In the genomic region with DNA sequence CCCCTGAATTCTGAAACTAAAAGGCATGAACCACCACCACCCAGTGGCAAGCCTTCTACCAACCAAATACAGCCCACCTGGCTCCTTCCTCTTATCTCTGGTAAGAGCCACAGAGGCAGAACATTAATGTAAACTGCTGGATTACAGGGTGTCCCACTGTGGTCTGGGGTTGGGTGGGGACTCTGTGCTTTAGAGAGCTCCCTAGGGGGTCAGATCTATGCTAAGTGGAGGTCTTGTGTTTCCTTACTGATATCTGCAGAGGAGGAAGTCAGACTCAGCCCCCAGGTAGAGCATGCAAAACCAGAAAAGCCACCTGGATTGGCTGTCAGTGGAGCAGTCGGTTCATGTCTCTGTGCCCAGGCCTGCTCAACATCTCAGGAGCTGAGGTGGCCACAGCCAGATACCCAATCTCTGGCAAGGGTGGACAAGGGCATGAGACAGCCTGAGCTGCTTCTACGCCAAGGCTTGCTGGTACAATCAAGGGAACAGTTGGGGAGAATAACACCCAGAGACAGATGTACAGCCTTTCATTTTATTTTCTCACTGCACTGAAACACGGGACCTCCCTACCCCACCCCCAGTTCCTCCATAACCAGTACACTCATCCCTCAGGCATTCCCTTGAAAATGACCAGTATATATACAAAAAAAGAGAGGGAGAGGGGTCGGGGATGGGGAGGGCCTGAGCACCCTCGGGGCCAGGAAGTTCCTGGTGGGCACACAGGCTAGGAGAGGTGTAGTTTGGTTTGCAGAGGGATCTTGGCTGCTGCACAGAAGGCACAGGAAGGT, we compare ENCODE assay signal across 12 mouse cellular contexts. TPM values are rescaled to one million over a fixed set of nuclear protein-coding genes. Genes with fewer than 3 reads are reported as not detected.
DNase-seq lines count a peak whose midpoint lies in the region; ATAC-seq and TF ChIP-seq lines count a peak whose summit lies in the region.
"Had no signal": no experiment of that assay in that cellular context is flagged by ENCODE, and none has a peak within 500 bp of the region (broad histone marks: within the 10 kb centered on the region; RNA-seq: fewer than 3 reads in every experiment).

No protein-coding gene starts in this region.

- TF ChIP-seq CTCF in heart, adult 2 months (IDR thresholded peaks at IDR 0.05), result no peak
- no peak for TF ChIP-seq CTCF in layer of hippocampus, adult 2 months (conservative IDR thresholded peaks at IDR 0.05)

- H3K79me2 ChIP-seq in heart, adult 2 months (replicated peaks; ENCODE audit: control insufficient read depth, insufficient read depth, low read length), result no peaks in the 10 kb centered on the region

- WGBS in heart, embryonic 10.5 days, result 59% methylated on average over 5 of the region's 5 CpGs
- 60% methylated on average over 5 of the region's 5 CpGs for WGBS in heart, adult 2 months
- 73% methylated on average over 5 of the region's 5 CpGs for WGBS in midbrain, embryonic 10.5 days
- 72% methylated on average over 5 of the region's 5 CpGs for WGBS in midbrain, embryonic 16.5 days
- 70% methylated on average over 5 of the region's 5 CpGs for WGBS in limb, embryonic 10.5 days
- 46% methylated on average over 5 of the region's 5 CpGs for WGBS in stomach, embryonic 14.5 days

- peak overlapping the region; percentile 90 for H3K27ac ChIP-seq in heart, embryonic 10.5 days
- H3K27ac ChIP-seq in heart, adult 2 months, result no peak overlapping the region
- H3K27ac ChIP-seq in midbrain, embryonic 10.5 days (replicated peaks), result peak overlapping the region; percentile 87
- H3K27ac ChIP-seq in midbrain, embryonic 16.5 days (ENCODE audit: low read length), result no peak overlapping the region
- peak overlapping the region; percentile 88 for H3K27ac ChIP-seq in limb, embryonic 10.5 days
- peak overlapping the region; percentile 33 for H3K27ac ChIP-seq in stomach, embryonic 14.5 days (ENCODE audit: low read length)
- no peak overlapping the region for H3K27ac ChIP-seq in layer of hippocampus, adult 2 months
- H3K27ac ChIP-seq: macrophage had no signal

- H3K4me2 ChIP-seq in midbrain, embryonic 16.5 days (ENCODE audit: low read length), result no peak overlapping the region
- H3K4me2 ChIP-seq in stomach, embryonic 14.5 days (replicated peaks; ENCODE audit: low read depth, low read length), result peak overlapping the region; percentile 12; the same call in 1 of the 2 replicates

- DNase-seq in heart, embryonic 10.5 days (ENCODE audit: low spot score), result no peak
- DNase-seq in heart, adult 2 months, result no peak
- no peak for DNase-seq in midbrain, embryonic 10.5 days (ENCODE audit: low spot score)
- DNase-seq in limb, embryonic 10.5 days (ENCODE audit: low spot score), result no peak
- DNase-seq in adrenal gland, adult 2 months, result no peak
- no peak for DNase-seq in layer of hippocampus, adult 2 months (ENCODE audit: low spot score in 2 of 2)

- peaks cover 34% of the 10 kb centered on the region for H3K4me1 ChIP-seq in heart, embryonic 10.5 days
- H3K4me1 ChIP-seq in heart, adult 2 months (ENCODE audit: control insufficient read depth, insufficient read depth, low read length), result no peaks in the 10 kb centered on the region
- H3K4me1 ChIP-seq in midbrain, embryonic 10.5 days, result peaks cover 29% of the 10 kb centered on the region
- peaks cover 4% of the 10 kb centered on the region for H3K4me1 ChIP-seq in midbrain, embryonic 16.5 days (ENCODE audit: control insufficient read depth, insufficient read depth, low read length)
- H3K4me1 ChIP-seq in limb, embryonic 10.5 days, result peaks cover 27% of the 10 kb centered on the region
- H3K4me1 ChIP-seq in stomach, embryonic 14.5 days (ENCODE audit: control insufficient read depth, insufficient read depth, low read length), result peaks cover 17% of the 10 kb centered on the region

- intact Hi-C loops in heart, adult 2 months (cut with DNase I), result no loop called here

- no peak overlapping the region for H3K9ac ChIP-seq in heart, adult 2 months (ENCODE audit: low read depth, low read length)
- no peak overlapping the region for H3K9ac ChIP-seq in midbrain, embryonic 16.5 days (ENCODE audit: low read depth, low read length)
- H3K9ac ChIP-seq in stomach, embryonic 14.5 days (replicated peaks; ENCODE audit: low read depth, low read length), result no peak overlapping the region

- no peak for ATAC-seq in midbrain, embryonic 16.5 days
- no peak for ATAC-seq in stomach, embryonic 14.5 days (ENCODE audit: insufficient number of reproducible peaks, insufficient read depth, low FRiP score, low read depth)
- ATAC-seq: inflammation-experienced regulatory T-cells, adult 6 months had no signal

- H3K27me3 ChIP-seq in heart, embryonic 10.5 days (ENCODE audit: insufficient read depth, poor library complexity, severe bottlenecking), result no peaks in the 10 kb centered on the region
- H3K27me3 ChIP-seq in heart, adult 2 months (ENCODE audit: control insufficient read depth, insufficient read depth, low read length), result no peaks in the 10 kb centered on the region
- no peaks in the 10 kb centered on the region for H3K27me3 ChIP-seq in midbrain, embryonic 10.5 days (ENCODE audit: low read depth, poor library complexity, severe bottlenecking)
- no peaks in the 10 kb centered on the region for H3K27me3 ChIP-seq in midbrain, embryonic 16.5 days (ENCODE audit: control insufficient read depth, insufficient read depth, low read depth, low read length)
- no peaks in the 10 kb centered on the region for H3K27me3 ChIP-seq in limb, embryonic 10.5 days (ENCODE audit: low read depth, poor library complexity, severe bottlenecking)
- no peaks in the 10 kb centered on the region for H3K27me3 ChIP-seq in stomach, embryonic 14.5 days (ENCODE audit: control insufficient read depth, insufficient read depth, low read length)

- H3K9me3 ChIP-seq in heart, embryonic 10.5 days, result no peaks in the 10 kb centered on the region
- H3K9me3 ChIP-seq in midbrain, embryonic 10.5 days (replicated peaks), result no peaks in the 10 kb centered on the region
- no peaks in the 10 kb centered on the region for H3K9me3 ChIP-seq in midbrain, embryonic 16.5 days (replicated peaks; ENCODE audit: control insufficient read depth, low read length, poor library complexity, severe bottlenecking)
- no peaks in the 10 kb centered on the region for H3K9me3 ChIP-seq in limb, embryonic 10.5 days (replicated peaks)
- no peaks in the 10 kb centered on the region for H3K9me3 ChIP-seq in stomach, embryonic 14.5 days (ENCODE audit: control insufficient read depth, low read depth, low read length)

- H3K4me3 ChIP-seq in heart, embryonic 10.5 days, result no peak overlapping the region
- H3K4me3 ChIP-seq in heart, adult 2 months, result no peak overlapping the region
- H3K4me3 ChIP-seq in midbrain, embryonic 10.5 days, result no peak overlapping the region
- H3K4me3 ChIP-seq in midbrain, embryonic 16.5 days (ENCODE audit: low read depth, low read length), result no peak overlapping the region
- peak overlapping the region; percentile 33; the same call in 1 of the 2 replicates for H3K4me3 ChIP-seq in limb, embryonic 10.5 days
- no peak overlapping the region for H3K4me3 ChIP-seq in stomach, embryonic 14.5 days (ENCODE audit: low read depth, low read length)
- no peak overlapping the region for H3K4me3 ChIP-seq in layer of hippocampus, adult 2 months
- H3K4me3 ChIP-seq: erythroblast, embryonic 14.5 days had no signal

- no peak for TF ChIP-seq EP300 in heart, adult 2 months (IDR thresholded peaks at IDR 0.05; ENCODE audit: insufficient read depth, low read depth, low read length)

- H3K36me3 ChIP-seq in heart, embryonic 10.5 days, result 0 out of 2 replicates have a peak, but pooled peaks cover 7% of the 10 kb centered on the region
- no peaks in the 10 kb centered on the region for H3K36me3 ChIP-seq in heart, adult 2 months (ENCODE audit: control insufficient read depth, insufficient read depth, low read length)
- no peaks in the 10 kb centered on the region for H3K36me3 ChIP-seq in midbrain, embryonic 10.5 days
- H3K36me3 ChIP-seq in midbrain, embryonic 16.5 days (ENCODE audit: control insufficient read depth, insufficient read depth, low read length), result no peaks in the 10 kb centered on the region
- no peaks in the 10 kb centered on the region for H3K36me3 ChIP-seq in limb, embryonic 10.5 days
- H3K36me3 ChIP-seq in stomach, embryonic 14.5 days (ENCODE audit: control insufficient read depth, insufficient read depth, low read length), result no peaks in the 10 kb centered on the region

- no peak for TF ChIP-seq POLR2A in heart, adult 2 months (IDR thresholded peaks at IDR 0.05; ENCODE audit: insufficient read depth, low read depth, low read length)

RNA-seq across cellular contexts. Expression of gene Slc22a20, which starts 2.3 kb away (rescaled TPM):
- polyA plus RNA-seq in heart, embryonic 10.5 days (2016; fragmentation: Nextera tagmentation; extraction: Ambion mirVana), result not detected in 2 replicates
- not detected for total RNA-seq in heart, adult 2 months (2021)
- not detected in 2 replicates for polyA plus RNA-seq in heart, adult 2 months (2012; rRNA removed)
- not detected in 2 replicates for polyA plus RNA-seq in midbrain, embryonic 10.5 days (2016; fragmentation: Nextera tagmentation; extraction: Ambion mirVana)
- polyA plus RNA-seq in midbrain, embryonic 16.5 days (2015; fragmentation: Nextera tagmentation; extraction: Ambion mirVana), result not detected in 2 replicates
- polyA plus RNA-seq in limb, embryonic 10.5 days (2016; fragmentation: Nextera tagmentation; extraction: Ambion mirVana), result not detected in 2 replicates
- not detected in 2 replicates for polyA plus RNA-seq in stomach, embryonic 14.5 days (2014; fragmentation: Nextera tagmentation; extraction: Ambion mirVana)
- total RNA-seq in adrenal gland, adult 2 months (2021), result not detected
- not detected in 2 replicates for polyA plus RNA-seq in adrenal gland, adult 2 months (2012; rRNA removed)
- total RNA-seq in layer of hippocampus, adult 2 months (2021), result not detected
- total RNA-seq: adrenal gland, postnatal 36 days had no signal
- polyA plus RNA-seq: erythroblast, embryonic 14.5 days; inflammation-experienced regulatory T-cells, adult 6 months; macrophage had no signal

RNA-seq across cellular contexts. Expression of gene Pola2, which starts 24.2 kb away (rescaled TPM):
- polyA plus RNA-seq in heart, embryonic 10.5 days (2016; fragmentation: Nextera tagmentation; extraction: Ambion mirVana), result 70.0 and 80.7 TPM in 2 replicates
- total RNA-seq in heart, adult 2 months (2021), result 10 to 100 TPM in 1 of 2 experiments, 1 to 10 TPM in 1; 8.6 to 10.9 TPM
- polyA plus RNA-seq in heart, adult 2 months (2012; rRNA removed), result 27.9 and 38.7 TPM in 2 replicates
- polyA plus RNA-seq in midbrain, embryonic 10.5 days (2016; fragmentation: Nextera tagmentation; extraction: Ambion mirVana), result 97.3 and 110 TPM in 2 replicates
- 19.4 and 22.4 TPM in 2 replicates for polyA plus RNA-seq in midbrain, embryonic 16.5 days (2015; fragmentation: Nextera tagmentation; extraction: Ambion mirVana)
- 125 and 130 TPM in 2 replicates for polyA plus RNA-seq in limb, embryonic 10.5 days (2016; fragmentation: Nextera tagmentation; extraction: Ambion mirVana)
- polyA plus RNA-seq in stomach, embryonic 14.5 days (2014; fragmentation: Nextera tagmentation; extraction: Ambion mirVana), result 68.9 and 73.2 TPM in 2 replicates
- total RNA-seq in adrenal gland, adult 2 months (2021), result 10 to 100 TPM; 15.9 to 20.4 TPM
- 36.0 and 41.0 TPM in 2 replicates for polyA plus RNA-seq in adrenal gland, adult 2 months (2012; rRNA removed)
- 1 to 10 TPM; 6.2 to 6.6 TPM for total RNA-seq in layer of hippocampus, adult 2 months (2021)

RNA-seq across cellular contexts. Expression of gene Capn1, which starts 27.5 kb away (rescaled TPM):
- 7.3 and 7.4 TPM in 2 replicates for polyA plus RNA-seq in heart, embryonic 10.5 days (2016; fragmentation: Nextera tagmentation; extraction: Ambion mirVana)
- total RNA-seq in heart, adult 2 months (2021), result 10 to 100 TPM; 26.4 to 26.8 TPM
- polyA plus RNA-seq in heart, adult 2 months (2012; rRNA removed), result 21.5 and 26.2 TPM in 2 replicates
- polyA plus RNA-seq in midbrain, embryonic 10.5 days (2016; fragmentation: Nextera tagmentation; extraction: Ambion mirVana), result 4.1 and 4.3 TPM in 2 replicates
- 3.0 and 3.2 TPM in 2 replicates for polyA plus RNA-seq in midbrain, embryonic 16.5 days (2015; fragmentation: Nextera tagmentation; extraction: Ambion mirVana)
- 2.0 and 2.4 TPM in 2 replicates for polyA plus RNA-seq in limb, embryonic 10.5 days (2016; fragmentation: Nextera tagmentation; extraction: Ambion mirVana)
- polyA plus RNA-seq in stomach, embryonic 14.5 days (2014; fragmentation: Nextera tagmentation; extraction: Ambion mirVana), result 16.1 and 16.6 TPM in 2 replicates
- 10 to 100 TPM; 34.9 to 42.1 TPM for total RNA-seq in adrenal gland, adult 2 months (2021)
- 34.8 and 37.9 TPM in 2 replicates for polyA plus RNA-seq in adrenal gland, adult 2 months (2012; rRNA removed)
- 10 to 100 TPM; 28.2 to 29.9 TPM for total RNA-seq in layer of hippocampus, adult 2 months (2021)

RNA-seq across cellular contexts. Expression of gene Syvn1, which starts 58.2 kb away (rescaled TPM):
- polyA plus RNA-seq in heart, embryonic 10.5 days (2016; fragmentation: Nextera tagmentation; extraction: Ambion mirVana), result 25.4 and 31.0 TPM in 2 replicates
- 10 to 100 TPM; 21.3 to 24.2 TPM for total RNA-seq in heart, adult 2 months (2021)
- 17.1 and 23.1 TPM in 2 replicates for polyA plus RNA-seq in heart, adult 2 months (2012; rRNA removed)
- polyA plus RNA-seq in midbrain, embryonic 10.5 days (2016; fragmentation: Nextera tagmentation; extraction: Ambion mirVana), result 35.0 and 35.8 TPM in 2 replicates
- 31.5 and 34.5 TPM in 2 replicates for polyA plus RNA-seq in midbrain, embryonic 16.5 days (2015; fragmentation: Nextera tagmentation; extraction: Ambion mirVana)
- polyA plus RNA-seq in limb, embryonic 10.5 days (2016; fragmentation: Nextera tagmentation; extraction: Ambion mirVana), result 36.9 and 38.6 TPM in 2 replicates
- polyA plus RNA-seq in stomach, embryonic 14.5 days (2014; fragmentation: Nextera tagmentation; extraction: Ambion mirVana), result 24.8 and 27.5 TPM in 2 replicates
- total RNA-seq in adrenal gland, adult 2 months (2021), result 10 to 100 TPM; 54.1 to 71.3 TPM
- polyA plus RNA-seq in adrenal gland, adult 2 months (2012; rRNA removed), result 87.3 and 114 TPM in 2 replicates
- 10 to 100 TPM; 42.0 to 45.1 TPM for total RNA-seq in layer of hippocampus, adult 2 months (2021)

Comparison
In these comparisons a context has a peak if more than half of its experiments do, and no peak if none do; other contexts are left out.
1. H3K27ac ChIP-seq: peak in heart, embryonic 10.5 days (single experiment), midbrain, embryonic 10.5 days (single experiment), limb, embryonic 10.5 days (single experiment) and stomach, embryonic 14.5 days (single experiment); none in heart, adult 2 months (single experiment), midbrain, embryonic 16.5 days (single experiment) and layer of hippocampus, adult 2 months (single experiment).